Mouse (Mus musculus): ENCODE results near the gene Cldn3. TPM values are rescaled to one million over a fixed set of nuclear protein-coding genes. Genes with fewer than 3 reads are reported as not detected.

Gene Cldn3
- polyA plus RNA-seq, 1 experiment from 2014 or later, result 137 TPM

GRCm38 (mm10) chr5:135001309-135001708 is 15.3 kb downstream of the Cldn3 start:
- Histone ChIP-seq H3K36me3 (ENCODE audit: insufficient read depth) (no peaks in the 10 kb centered on the region), H3K9ac (no peak overlapping the region), H3K27ac (ENCODE audit: low read depth) (peak overlapping the region; percentile 89), H3K4me1 (ENCODE audit: insufficient read depth) (0 out of 2 replicates have a peak, but pooled peaks cover 11% of the 10 kb centered on the region), H3K4me2 (peak overlapping the region; percentile 39), H3K9me3 (ENCODE audit: low read depth, low read length) (no peaks in the 10 kb centered on the region), H3K4me3 (ENCODE audit: low read depth, low read length) (no peak overlapping the region), H3K27me3 (ENCODE audit: insufficient read depth, low read length) (no peaks in the 10 kb centered on the region)
- DNase-seq (peak; percentile 86), ATAC-seq (ENCODE audit: insufficient read depth) (peak; percentile 84)
- peak; percentile 79 for TF ChIP-seq CTCF (IDR thresholded peaks at IDR 0.05; ENCODE audit: low read depth)
- WGBS, result 1% methylated on average over 14 of the region's 14 CpGs

- TF ChIP-seq CTCF (IDR thresholded peaks at IDR 0.05; ENCODE audit: low read depth), result no peak
- no peaks in the 10 kb centered on the region for H3K27me3 ChIP-seq (ENCODE audit: insufficient read depth, low read length)
- no peaks in the 10 kb centered on the region for H3K36me3 ChIP-seq (ENCODE audit: insufficient read depth)
- peak overlapping the region; percentile 89 for H3K27ac ChIP-seq (ENCODE audit: low read depth)
- no peak for ATAC-seq (ENCODE audit: insufficient read depth)
- peak; percentile 53 for DNase-seq
- H3K9me3 ChIP-seq (ENCODE audit: low read depth, low read length), result no peaks in the 10 kb centered on the region
- H3K4me1 ChIP-seq (ENCODE audit: insufficient read depth), result 0 out of 2 replicates have a peak, but pooled peaks cover 11% of the 10 kb centered on the region
- H3K4me2 ChIP-seq, result no peak overlapping the region
- WGBS, result 42% methylated on average over 5 of the region's 5 CpGs
- no peak overlapping the region for H3K9ac ChIP-seq
- no peak overlapping the region for H3K4me3 ChIP-seq (ENCODE audit: low read depth, low read length)
Measured at GRCm38 (mm10) chr5:135002151-135002550, 16.1 kb downstream of the Cldn3 start.

GRCm38 (mm10) chr5:135007802-135008571 is 22.0 kb downstream of the Cldn3 start:
- DNase-seq (peak; percentile 77), ATAC-seq (ENCODE audit: insufficient read depth) (no peak)
- H3K4me2 ChIP-seq, result peak overlapping the region; percentile 61
- peaks cover 22% of the 10 kb centered on the region for H3K4me1 ChIP-seq (ENCODE audit: insufficient read depth)
- H3K9me3 ChIP-seq (ENCODE audit: low read depth, low read length), result no peaks in the 10 kb centered on the region
- TF ChIP-seq CTCF (IDR thresholded peaks at IDR 0.05; ENCODE audit: low read depth), result peak; percentile 60
- peak overlapping the region; percentile 96 for H3K27ac ChIP-seq (ENCODE audit: low read depth)
- WGBS, result 25% methylated on average over 16 of the region's 16 CpGs
- no peaks in the 10 kb centered on the region for H3K36me3 ChIP-seq (ENCODE audit: insufficient read depth)
- peak overlapping the region; percentile 50 for H3K9ac ChIP-seq
- H3K27me3 ChIP-seq (ENCODE audit: insufficient read depth, low read length), result no peaks in the 10 kb centered on the region
- H3K4me3 ChIP-seq (ENCODE audit: low read depth, low read length), result peak overlapping the region; percentile 60

GRCm38 (mm10) chr5:135008671-135009589 is 22.9 kb downstream of the Cldn3 start, which contains the start of gene Abhd11:
TSS of gene Abhd11 (plus strand) at chr5:135009152.
- Histone ChIP-seq H3K4me1 (ENCODE audit: insufficient read depth) (peaks cover 22% of the 10 kb centered on the region), H3K27ac (ENCODE audit: low read depth) (peak within 1 kb of the TSS; percentile 96), H3K9ac (peak within 1 kb of the TSS; percentile 60), H3K9me3 (ENCODE audit: low read depth, low read length) (no peaks in the 10 kb centered on the region), H3K4me3 (ENCODE audit: low read depth, low read length) (peak within 1 kb of the TSS; percentile 60), H3K27me3 (ENCODE audit: insufficient read depth, low read length) (no peaks in the 10 kb centered on the region), H3K36me3 (ENCODE audit: insufficient read depth) (no peaks in the 10 kb centered on the region), H3K4me2 (peak within 1 kb of the TSS; percentile 61)
- TF ChIP-seq CTCF (IDR thresholded peaks at IDR 0.05; ENCODE audit: low read depth), result peak; percentile 38; the same call in 1 of the 2 replicates
- DNase-seq (peak; percentile 100), ATAC-seq (ENCODE audit: insufficient read depth) (peak; percentile 89)
- under 1% methylated on average over 52 of the region's 52 CpGs for WGBS

GRCm38 (mm10) chr5:135009590-135010319 is 23.7 kb downstream of the Cldn3 start:
- peak overlapping the region; percentile 60 for H3K9ac ChIP-seq
- peak; percentile 75 for ATAC-seq (ENCODE audit: insufficient read depth)
- peak overlapping the region; percentile 60 for H3K4me3 ChIP-seq (ENCODE audit: low read depth, low read length)
- peak overlapping the region; percentile 61 for H3K4me2 ChIP-seq
- H3K9me3 ChIP-seq (ENCODE audit: low read depth, low read length), result no peaks in the 10 kb centered on the region
- no peak for TF ChIP-seq CTCF (IDR thresholded peaks at IDR 0.05; ENCODE audit: low read depth)
- peaks cover 22% of the 10 kb centered on the region for H3K4me1 ChIP-seq (ENCODE audit: insufficient read depth)
- no peaks in the 10 kb centered on the region for H3K27me3 ChIP-seq (ENCODE audit: insufficient read depth, low read length)
- H3K27ac ChIP-seq (ENCODE audit: low read depth), result peak overlapping the region; percentile 96
- WGBS, result under 1% methylated on average over 37 of the region's 37 CpGs
- H3K36me3 ChIP-seq (ENCODE audit: insufficient read depth), result no peaks in the 10 kb centered on the region
- DNase-seq, result peak; percentile 92

- H3K4me2 ChIP-seq, result peak overlapping the region; percentile 61
- H3K4me3 ChIP-seq (ENCODE audit: low read depth, low read length), result peak overlapping the region; percentile 60
- peak overlapping the region; percentile 60 for H3K9ac ChIP-seq
- no peak for ATAC-seq (ENCODE audit: insufficient read depth)
- no peaks in the 10 kb centered on the region for H3K9me3 ChIP-seq (ENCODE audit: low read depth, low read length)
- WGBS, result 42% methylated on average over 7 of the region's 7 CpGs
- H3K27ac ChIP-seq (ENCODE audit: low read depth), result peak overlapping the region; percentile 96; the same call in 1 of the 2 replicates
- peaks cover 22% of the 10 kb centered on the region for H3K4me1 ChIP-seq (ENCODE audit: insufficient read depth)
- TF ChIP-seq CTCF (IDR thresholded peaks at IDR 0.05; ENCODE audit: low read depth), result no peak; the same call in 1 of the 2 replicates
- no peak for DNase-seq
- no peaks in the 10 kb centered on the region for H3K36me3 ChIP-seq (ENCODE audit: insufficient read depth)
- no peaks in the 10 kb centered on the region for H3K27me3 ChIP-seq (ENCODE audit: insufficient read depth, low read length)
Measured at GRCm38 (mm10) chr5:135010320-135010709, 24.3 kb downstream of the Cldn3 start.

All from lung, embryonic 14.5 days (tissue).